Mouse (Mus musculus): Measurements from ENCODE around the gene Glce.

Glce gene

DNA sequence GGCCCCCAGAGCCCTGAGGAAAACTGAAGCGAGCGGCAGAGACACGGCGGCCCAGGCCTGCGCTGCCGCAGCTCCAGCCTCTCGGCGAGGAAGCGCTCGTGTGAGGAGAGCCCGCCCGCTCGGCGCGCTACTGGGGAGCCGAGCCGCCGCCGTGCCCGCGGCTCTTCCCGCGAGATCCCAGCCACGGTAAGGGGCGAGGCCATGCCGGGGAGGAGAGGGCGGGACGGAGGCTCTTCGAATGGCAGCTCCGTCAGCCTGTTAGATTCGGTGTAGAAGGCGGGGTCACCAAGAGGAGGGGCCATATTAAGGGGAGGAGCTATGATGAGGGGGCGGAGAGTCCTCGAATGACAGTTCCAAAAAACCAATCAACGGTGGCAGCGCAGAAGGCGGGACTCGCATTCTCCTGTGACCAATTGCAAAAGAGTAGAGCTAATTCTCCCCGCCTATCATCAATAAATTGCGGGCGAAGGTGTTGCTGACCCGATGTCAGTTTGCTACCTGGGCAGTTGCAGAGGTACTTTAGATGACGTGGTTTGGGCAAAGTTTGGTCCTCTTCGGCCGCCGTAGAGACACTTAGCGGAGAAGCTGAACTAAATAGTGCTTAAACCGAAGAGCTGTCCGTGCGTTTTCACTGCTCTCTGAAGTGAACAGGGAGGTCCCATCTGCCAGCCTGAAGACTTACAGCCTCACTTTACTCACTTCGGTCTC, at the start of gene Glce:
Gene Glce (minus strand): TSS at position 148 of the 708 bp plus-strand sequence.
- DNase-seq = peak; percentile 100

DNA sequence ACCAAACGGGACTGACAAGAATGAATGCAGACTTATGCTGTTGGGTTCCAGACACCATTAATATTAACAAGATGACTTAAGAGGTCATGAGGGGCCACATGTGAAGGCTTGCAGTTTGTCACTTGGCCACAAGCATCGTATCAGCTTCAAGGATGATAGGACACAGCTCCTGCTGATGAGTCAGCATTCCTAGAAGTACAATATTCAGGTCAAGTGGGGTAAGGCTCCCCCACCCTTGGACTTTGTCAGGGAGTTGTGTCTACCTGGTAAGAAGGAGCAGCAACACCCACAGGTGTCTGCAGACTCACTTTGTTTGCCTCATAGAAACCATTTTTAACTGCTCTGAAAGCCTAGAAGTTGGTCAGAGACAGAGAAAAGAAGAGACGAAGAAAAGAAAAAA, 49.8 kb upstream of the Glce start:
- no peak for DNase-seq

DNA sequence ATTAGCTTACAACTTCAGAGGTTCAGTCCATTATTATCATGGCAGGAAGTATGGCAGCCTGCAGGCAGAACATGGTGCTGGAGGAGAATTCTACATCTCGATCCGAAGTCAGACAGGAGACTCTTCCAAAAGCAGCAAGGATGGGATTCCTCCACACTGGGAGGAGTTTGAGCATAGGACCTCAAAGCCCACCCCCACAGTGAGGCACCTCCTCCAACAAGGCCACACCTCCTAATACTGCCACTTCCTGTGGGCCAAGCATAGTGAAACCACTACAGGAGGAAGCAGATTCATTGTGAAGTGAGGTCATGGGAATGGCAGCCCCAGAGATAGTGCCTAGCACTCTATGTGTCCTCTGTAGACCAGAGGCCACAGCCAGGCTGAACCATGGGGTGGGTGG, 48.5 kb upstream of the Glce start:
- no peak for DNase-seq

DNA sequence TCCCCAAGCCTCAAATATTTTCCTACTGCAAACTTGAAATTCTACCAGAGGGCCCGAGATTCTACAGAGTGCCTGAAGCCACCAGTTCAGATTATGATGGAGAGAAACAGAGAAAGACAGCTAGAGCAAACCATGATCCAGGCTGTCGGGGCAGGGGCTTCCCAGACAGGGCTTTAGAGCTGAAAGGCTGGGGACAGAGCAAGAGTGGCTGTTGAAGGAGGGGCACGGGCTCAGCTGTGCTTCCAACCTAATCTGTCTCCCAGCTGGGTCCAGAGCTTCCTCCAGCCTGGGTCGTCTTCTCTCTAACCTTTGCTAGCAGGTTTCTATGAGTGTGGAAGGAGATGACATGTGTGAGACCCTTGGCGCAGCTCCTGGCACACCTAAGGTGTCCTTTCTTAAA, 44.2 kb upstream of the Glce start:
- no peak for DNase-seq

DNA sequence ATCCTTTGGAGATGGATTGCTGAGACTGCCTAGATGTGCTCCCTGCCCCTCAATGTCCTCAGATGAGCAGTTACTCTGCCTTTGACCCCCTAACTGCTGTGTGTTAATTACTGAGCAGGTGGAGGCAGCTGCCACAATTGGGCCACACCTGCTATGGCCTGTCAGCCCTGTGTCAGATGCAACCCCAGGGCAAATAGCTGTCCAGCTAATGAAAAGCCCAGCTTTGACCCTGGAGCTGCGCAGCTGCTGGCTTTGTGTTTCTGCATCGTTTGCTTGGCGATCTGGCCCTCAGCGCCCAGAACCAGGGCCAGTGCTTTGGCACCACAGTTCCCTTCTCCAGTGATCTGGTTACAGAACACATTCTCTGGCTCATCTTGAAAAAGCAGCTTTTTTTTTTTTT, 43.7 kb upstream of the Glce start:
- DNase-seq = no peak

DNA sequence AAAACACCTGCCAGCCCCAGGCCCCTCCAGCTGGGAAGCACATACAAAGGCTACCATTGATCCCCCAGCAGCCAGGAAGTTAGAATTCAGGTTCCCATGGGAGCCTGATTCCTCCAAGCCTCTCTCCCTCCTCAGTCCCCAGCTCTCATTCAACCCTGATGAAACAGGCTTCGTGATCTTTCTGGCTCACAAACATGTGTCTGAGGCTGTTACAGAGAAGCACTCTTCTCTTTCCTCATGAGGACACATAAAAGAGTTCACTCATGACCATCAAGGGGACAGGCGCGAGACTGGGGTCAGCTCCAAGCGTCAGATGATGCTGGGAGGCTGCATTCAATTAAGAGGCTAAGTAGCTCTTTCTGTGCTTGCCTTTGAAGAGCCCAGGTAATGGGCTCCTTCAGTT, 40.4 kb upstream of the Glce start:
- DNase-seq = no peak

DNA sequence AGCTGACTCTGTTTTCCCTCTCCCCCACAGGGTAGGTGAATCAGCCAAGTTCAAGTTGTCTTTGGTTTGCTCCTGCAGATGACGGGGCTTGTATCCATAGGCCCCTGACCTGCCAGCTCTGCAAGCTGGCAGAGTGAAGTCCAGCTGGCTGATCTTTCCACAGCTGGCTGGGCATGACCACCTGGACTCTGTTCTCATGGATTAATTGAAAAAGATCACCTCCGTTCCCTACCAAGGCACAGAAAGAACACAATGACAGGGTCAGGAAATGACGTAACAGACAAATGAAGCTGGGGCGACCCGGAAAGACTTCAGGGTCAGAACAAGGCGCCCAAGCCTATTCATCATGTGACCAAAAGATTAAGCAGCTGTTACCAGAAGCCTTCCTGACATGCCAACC, 38.3 kb upstream of the Glce start:
- no peak for DNase-seq

DNA sequence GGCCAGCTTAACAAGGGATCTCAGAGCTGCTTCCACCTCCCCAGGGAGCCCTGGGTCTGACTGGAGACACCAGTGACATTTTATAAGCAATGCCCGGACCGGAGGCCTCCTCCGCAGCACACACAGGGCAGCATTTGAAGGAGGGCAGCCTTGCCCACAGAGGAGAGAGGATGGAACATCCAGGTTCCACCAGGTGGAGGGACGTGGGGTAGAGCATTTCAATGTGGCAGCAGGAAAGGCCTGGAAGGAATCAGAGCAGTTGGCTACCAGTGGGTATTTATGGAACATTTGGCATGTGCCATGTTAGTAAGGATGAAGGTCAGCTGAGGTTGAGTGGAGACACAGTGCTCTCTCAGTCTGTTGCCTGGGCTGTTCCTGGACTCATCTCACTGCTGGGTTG, 36.3 kb upstream of the Glce start:
- DNase-seq = no peak

DNA sequence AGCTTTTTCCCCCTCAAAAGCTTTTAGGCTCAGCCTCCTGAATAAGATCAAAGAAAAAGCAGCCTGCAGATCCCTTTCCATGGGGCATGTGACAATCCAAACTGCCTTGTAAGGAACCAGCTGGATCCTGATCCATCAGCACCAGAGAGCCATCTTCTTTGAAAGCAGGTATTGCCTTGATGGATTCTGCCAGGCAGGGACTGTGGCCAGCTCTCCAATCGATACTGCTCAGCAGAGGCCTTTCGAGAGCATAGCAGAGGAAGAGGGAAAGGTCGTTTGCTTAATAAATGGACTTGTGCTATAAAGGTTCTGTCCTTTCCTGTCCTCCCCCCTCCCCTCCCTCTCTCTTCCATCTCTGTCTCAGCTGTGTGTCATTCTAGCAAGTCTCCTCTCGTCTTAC, 33.4 kb upstream of the Glce start:
- no peak for DNase-seq

DNA sequence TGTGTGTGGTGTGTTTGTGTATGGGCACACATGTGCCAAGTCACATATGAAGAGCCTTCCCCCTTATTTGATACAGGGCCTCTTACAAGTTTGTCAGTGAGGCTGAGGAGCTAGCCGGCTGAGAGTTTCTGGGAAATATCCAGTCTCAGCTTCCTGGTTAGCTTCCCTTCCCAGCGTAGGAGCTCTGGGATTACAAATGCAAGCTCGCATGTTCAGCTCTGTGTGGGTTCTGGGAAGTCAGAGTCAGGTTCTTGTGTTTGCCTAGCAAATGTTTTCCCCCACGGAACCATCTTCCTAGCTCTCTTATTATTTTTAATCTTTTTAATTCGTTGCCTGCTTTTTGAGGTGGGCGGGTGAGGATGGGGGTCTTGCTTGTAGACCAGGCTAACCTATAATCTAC, 32.9 kb upstream of the Glce start:
- no peak for DNase-seq

DNA sequence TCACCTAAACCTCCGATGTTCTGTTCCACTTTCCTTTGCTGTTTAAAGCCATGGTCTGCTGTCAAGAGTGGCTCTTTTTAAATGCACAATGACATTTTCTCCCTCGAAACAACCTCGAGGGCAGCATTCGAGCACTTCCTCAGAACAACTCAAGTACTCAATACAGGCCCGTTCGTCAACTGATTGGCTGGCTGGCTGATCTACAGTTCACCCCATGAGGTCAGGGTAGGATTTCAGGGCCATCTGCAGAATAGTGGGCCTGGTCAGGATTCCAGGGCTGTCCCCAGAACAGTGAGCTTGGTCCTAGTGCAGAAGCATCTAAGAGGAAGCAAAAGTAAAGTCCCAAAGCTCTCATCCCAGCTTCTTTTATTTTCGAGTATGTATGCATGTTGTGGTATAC, 32.5 kb upstream of the Glce start:
- DNase-seq = no peak

DNA sequence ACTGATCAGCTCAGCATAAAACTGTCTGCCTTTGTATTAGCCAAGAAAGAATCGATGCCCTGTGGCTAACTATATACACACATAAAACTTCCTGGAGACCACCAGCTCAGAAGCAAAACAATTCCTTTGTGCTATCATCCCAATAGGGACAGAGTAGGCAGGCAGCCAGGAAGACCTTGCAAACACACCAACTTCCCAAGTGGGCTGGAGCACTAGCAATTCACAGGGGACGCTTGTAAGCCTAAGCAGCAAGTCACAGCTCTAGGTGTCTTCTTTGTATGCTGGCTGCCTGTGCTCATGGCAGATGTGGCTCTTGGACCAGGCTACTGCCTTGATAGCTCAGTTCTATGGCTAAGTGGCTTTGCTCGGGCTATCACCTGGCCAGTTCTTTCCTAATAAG, 32.1 kb upstream of the Glce start:
- no peak for DNase-seq

DNA sequence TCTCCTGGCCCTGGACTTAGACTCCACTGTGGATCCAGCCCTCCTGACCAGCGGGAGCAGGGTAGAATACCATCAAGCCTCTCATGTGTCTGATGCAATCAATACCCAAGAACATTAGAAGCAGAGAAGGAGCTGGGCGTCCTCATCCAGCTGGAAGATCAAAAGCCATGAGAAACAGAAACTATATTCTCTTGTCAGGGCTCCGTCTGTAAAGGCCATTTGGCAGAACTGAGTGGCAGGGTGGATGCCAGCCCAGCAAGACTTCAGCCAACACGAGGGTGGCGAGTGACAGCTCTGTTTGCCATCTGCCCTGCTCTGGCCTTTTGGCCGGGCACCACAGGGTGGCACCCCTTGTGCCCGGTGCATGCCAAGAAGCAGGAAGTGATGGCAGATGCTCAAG, 30.8 kb upstream of the Glce start:
- DNase-seq = peak; percentile 94

DNA sequence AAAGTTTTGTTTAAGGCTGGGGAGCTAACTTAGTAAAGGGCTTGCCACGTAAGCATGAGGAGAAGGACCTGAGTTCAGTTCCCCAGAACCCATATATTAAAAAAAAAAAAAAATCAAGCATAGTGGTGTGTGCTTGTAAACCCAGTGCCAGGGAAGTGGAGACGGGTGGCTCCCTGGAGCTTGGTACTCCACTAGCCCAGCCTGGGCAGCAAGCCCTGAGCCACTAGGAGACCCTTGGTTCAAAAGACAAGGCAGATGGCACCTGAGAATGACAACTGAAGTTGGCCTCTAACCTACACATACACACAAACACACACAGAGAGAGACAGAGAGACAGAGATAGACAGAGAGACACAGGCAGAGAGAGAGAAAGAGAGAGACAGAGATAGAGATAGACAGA, 30.1 kb upstream of the Glce start:
- no peak for DNase-seq

DNA sequence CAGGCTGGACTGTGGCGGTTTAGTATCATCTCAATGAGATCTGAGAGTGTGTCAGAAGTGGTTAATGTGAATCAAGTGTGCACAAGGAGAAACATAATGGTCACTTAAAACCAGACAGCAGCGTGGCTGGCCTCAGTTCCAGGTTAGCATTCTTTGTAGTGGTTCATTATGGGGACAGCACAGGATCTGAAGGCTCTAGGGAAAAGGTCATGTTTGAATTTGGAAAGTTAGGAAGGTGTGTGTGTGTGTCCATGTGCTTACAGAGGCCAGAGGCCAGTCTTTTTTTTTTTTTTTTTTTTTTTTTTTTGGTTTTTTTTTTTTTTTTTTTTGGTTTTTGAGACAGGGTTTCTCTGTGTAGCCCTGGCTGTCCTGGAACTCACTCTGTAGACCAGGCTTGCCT, 22.7 kb upstream of the Glce start:
- DNase-seq = no peak

DNA sequence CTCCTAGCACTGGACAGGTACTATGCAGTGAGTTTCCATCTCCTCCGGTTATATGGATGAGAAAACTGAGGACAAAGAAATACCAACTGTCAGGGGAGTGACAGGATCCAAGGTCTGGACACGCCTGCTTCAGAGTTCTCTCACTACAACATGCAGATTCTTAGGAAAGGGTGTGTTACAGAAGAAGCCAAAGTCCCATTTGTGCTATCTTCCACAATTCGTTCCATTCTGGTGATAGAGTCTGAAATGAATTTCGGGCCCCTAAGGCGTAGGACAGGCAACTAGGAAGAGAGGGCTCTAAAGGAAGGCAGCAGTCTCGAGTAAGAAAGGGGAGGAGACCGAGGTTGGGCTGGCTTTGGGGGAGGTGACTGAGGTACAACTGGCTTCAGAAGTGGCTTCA, 21.0 kb upstream of the Glce start:
- DNase-seq = no peak

DNA sequence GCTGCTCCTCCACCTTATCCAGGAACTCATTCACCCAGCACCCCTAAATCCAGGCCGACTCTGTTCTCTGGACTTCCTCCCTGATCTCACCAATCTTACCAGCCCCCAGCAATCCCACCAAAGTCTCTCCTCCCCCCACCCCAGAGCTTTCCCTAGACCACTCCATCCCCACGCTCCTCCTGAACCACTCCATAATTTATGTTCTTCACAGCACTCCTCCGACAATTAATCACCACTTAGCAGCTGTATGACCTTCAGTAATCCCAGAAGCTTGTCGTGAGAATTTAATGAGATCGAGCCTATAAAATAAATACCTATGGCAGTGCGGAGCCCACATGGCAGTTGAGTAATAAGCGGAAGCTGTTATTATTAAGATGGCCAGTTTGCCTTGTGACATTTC, 16.6 kb upstream of the Glce start:
- no peak for DNase-seq

DNA sequence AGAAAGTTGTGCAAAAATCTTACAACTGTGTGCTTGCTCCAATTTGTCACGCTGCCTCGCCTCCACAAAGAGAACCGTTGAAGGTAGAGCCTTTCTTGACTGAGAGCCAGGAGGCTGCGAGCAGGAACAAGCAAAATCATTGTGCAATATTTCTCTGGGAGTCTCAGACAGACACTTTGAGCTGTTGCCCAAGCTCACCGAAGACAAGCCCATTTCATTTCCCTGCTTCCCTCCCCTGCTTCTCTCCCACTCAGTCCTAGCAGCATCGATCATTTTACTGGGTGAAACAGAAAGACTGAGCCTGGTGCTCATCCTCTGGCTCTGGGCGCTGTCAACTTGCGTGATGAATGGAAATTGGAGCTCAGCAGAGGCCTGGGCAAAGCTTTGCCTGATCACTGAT, 14.8 kb upstream of the Glce start:
- DNase-seq = peak; percentile 90

DNA sequence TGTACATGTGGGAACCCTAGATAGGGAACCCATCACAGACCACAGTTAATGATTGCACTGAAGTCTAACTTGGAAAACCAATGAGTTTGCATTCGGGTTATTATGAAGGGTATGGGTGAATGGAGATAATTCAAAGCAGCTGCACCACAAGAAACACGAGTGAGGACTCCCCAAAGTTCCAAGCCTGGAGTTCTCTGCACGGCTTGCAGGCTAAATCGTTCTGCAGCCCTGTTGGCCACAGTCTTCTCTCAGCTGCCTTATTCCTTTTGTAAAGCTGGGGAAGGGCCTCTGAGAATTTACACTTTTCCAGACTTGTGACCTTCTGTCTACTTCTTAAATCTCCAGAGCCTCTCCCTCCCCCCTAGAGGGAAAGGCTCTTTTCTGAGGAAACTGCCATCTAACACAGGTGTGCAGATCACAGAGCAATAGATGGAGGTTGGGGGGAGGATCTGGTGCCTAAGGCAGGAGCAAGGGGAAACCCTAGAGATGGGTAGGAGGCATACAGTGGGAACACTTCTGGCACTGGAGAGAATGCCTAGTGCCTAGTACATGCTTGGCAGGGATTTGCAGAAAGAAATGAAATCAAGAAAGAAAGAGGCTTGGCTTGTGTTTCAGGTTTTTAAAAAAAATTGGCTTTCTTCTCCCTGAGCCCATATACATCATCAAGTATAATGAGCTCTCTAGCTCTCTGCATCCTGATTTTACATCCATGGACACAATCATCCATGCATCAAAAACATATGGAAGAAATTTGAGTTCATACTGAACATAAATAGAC, 9.7 kb upstream of the Glce start:
- peak; percentile 34 for DNase-seq

DNA sequence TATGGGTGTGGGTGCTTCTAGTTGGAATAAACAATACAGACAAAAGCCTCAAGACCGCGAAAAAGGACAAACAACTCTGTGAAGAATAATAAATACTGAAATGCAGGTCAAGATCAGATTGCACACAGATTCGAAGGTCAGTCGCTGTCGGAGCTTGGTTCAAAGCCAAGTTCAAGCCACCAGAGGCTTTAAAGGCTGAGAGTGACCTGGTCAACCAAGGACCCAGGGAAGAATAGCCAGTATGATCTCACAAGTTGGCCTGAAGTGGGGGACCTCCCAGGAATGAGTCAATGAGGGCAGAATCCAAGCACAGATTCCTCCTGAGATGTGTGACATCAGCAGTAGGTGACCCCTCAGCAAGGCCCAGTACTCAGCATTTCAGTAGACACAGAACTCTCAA, 8.3 kb upstream of the Glce start:
- no peak for DNase-seq

DNA sequence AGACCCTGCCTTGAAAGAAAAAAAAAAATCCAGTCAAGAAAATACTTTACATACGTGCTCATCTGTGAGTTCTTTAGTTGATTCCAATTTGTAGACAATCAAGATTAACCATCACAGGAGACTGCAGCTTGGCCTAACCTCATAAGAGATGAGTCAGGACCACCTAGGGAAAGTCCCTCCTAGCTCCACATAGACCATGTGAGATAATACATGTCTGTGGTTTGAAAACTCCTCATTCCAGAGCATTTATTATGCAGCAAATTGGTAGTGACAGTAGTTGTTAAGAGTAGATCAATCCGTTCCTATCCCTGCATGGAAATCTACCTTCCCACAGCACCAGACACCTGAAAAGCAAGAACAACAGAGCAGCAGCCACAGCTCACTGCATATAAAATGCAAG, 5.6 kb upstream of the Glce start:
- no peak for DNase-seq

DNA sequence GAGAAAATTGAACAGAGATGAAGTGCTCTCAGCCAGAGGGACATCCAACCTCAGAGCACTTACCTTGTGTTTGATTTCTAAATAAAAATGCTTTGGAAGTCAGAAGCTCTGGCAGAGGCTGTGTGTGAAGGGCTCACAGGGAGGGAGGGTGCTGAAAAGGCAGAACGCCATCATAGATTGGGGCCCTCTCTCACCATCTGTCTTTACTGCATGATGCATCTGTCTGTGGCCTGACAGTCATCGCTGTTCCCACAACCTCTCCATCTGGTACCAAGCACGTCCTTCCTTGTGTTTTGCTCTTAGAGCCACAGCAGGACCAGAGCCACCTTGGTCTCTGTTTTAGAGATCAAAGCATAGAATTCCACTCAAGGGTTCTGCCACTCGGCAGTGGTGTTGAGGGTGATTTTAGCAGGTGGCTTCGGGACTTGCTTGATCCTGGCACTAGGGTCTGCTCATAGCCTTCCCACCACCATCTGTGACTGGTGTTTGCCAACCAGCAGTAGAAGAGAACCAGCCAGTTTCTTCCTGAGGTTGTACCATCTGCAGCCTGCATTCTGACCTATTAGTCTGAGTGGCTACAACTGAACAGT, 3.6 kb upstream of the Glce start:
- DNase-seq = no peak

DNA sequence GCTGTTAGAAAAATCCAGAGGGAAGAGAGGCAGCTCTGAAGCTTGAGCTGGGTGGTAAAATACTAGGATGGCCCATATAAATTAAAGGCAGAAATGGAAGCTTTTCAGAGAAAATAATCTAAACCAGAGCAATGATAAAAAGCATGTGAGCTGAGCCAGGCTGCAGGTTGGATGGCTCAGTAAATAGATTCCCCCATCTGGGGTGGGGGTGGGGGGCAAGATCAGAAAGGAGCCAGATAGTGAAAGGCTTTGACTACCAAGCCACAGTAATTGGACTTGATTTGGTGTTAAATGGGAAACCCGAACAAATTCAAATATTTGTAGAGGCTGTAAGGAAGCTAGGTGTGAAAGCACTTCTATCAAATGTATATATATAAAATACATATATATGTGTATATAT, 1.8 kb upstream of the Glce start:
- no peak for DNase-seq

DNA sequence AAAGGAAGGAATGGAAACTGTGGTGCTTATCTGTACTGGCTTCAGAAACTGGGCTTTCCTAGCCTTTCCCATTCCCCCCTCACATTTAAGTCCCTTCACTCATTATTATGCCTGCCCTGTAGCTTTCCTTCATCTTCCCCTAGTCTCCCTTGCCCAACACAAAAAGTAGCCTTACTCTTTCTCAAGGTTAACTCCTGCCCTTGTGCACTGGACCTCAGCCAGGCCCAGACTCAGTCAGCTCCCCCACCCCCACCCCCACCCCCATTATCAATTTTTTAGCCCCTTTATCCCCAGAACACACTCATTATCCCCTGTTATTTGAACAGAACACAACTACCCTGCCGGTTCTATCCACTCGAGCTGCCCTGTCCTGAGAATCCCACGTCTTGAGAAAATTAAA, 1.0 kb upstream of the Glce start:
- no peak for DNase-seq

Measured in heart, adult 11 months (tissue).